Mouse (Mus musculus) lung, embryonic 15.5 days (tissue): ENCODE measurements around the gene Tmem129. TPM values are rescaled to one million over a fixed set of nuclear protein-coding genes. Genes with fewer than 3 reads are reported as not detected.

ENCODE experiments used
- ATAC-seq: fragments of 200-750 bp; cut with Nextera tagmentation; 2 replicates; pipeline ENCODE4 v1.8.0; 2017; ENCODE audit warnings: moderate number of reproducible peaks, borderline replicate concordance; ENCODE audit not compliant: low FRiP score, low TSS enrichment; ENCODE audit errors: extremely low read depth
- H3K27ac ChIP-seq: fragments of 300-500 bp; sonication (generic); 2 replicates; pipeline ENCODE4 v1.5.1; 2015; ENCODE audit warnings: moderate library complexity, mild to moderate bottlenecking, inconsistent platforms
- H3K27me3 ChIP-seq: fragments of 300-500 bp; sonication (generic); 2 replicates; pipeline ENCODE4 v1.6.1; 2015; ENCODE audit warnings: inconsistent platforms
- H3K36me3 ChIP-seq: fragments of 300-500 bp; sonication (generic); 2 replicates; pipeline ENCODE4 v1.6.1; 2015; ENCODE audit warnings: inconsistent platforms
- H3K4me1 ChIP-seq: fragments of 300-500 bp; sonication (generic); 2 replicates; pipeline ENCODE4 v1.6.1; 2015; ENCODE audit warnings: inconsistent platforms
- H3K4me2 ChIP-seq: fragments of 300-500 bp; sonication (generic); 2 replicates; pipeline ENCODE4 v1.6.1; 2015; ENCODE audit warnings: inconsistent platforms, mild to moderate bottlenecking, moderate library complexity
- H3K4me3 ChIP-seq: fragments of 300-500 bp; sonication (generic); 2 replicates; pipeline ENCODE4 v1.5.1; 2015; ENCODE audit warnings: mild to moderate bottlenecking, inconsistent platforms
- H3K9ac ChIP-seq: fragments of 300-500 bp; sonication (generic); 2 replicates; pipeline ENCODE4 v1.6.1; 2015; ENCODE audit warnings: inconsistent platforms
- H3K9me3 ChIP-seq: fragments of 300-500 bp; sonication (generic); 2 replicates; pipeline ENCODE4 v1.6.1; 2016; ENCODE audit warnings: inconsistent platforms
- WGBS: fragments of 180-500 bp; shearing (Covaris S2); methylation state at CpG from one replicate; pipeline ENCODE4 v1.1.7; 2015; 5-methylcytosine and 5-hydroxymethylcytosine counted together
- polyA plus RNA-seq: library from polyadenylated mRNA; unstranded; fragments of >200 nt; fragmentation: Nextera tagmentation; extraction: Ambion mirVana; gene quantifications from 2 replicates; pipeline ENCODE4 v1.2.1, GENCODE M21; 2015

The Tmem129 gene
- 37.3 and 39.7 TPM in 2 replicates for polyA plus RNA-seq

GRCm38 (mm10) chr5:33657787-33658663 is at the start of gene Tmem129, which contains the start of gene Tacc3:
Gene Tmem129 (minus strand): TSS chr5:33658416.
Gene Tacc3 (plus strand): TSS chr5:33658128.
- Histone ChIP-seq H3K36me3 (peaks cover 48% of the 10 kb centered on the region), H3K27ac (peak within 1 kb of the TSS; percentile 97), H3K9me3 (no peaks in the 10 kb centered on the region), H3K4me3 (peak within 1 kb of the TSS; percentile 91), H3K4me1 (peaks cover 27% of the 10 kb centered on the region), H3K4me2 (peak within 1 kb of the TSS; percentile 74), H3K27me3 (no peaks in the 10 kb centered on the region), H3K9ac (peak within 1 kb of the TSS; percentile 96)
- whole genome bisulfite sequencing = under 1% methylated on average over 60 of the region's 60 CpGs
- ATAC-seq = peak; percentile 97

- Histone ChIP-seq H3K4me3 (no peak overlapping the region), H3K27me3 (no peaks in the 10 kb centered on the region), H3K27ac (peak overlapping the region; percentile 74), H3K4me1 (peaks cover 58% of the 10 kb centered on the region), H3K36me3 (no peaks in the 10 kb centered on the region), H3K4me2 (no peak overlapping the region), H3K9me3 (no peaks in the 10 kb centered on the region), H3K9ac (no peak overlapping the region)
- ATAC-seq = peak; percentile 41; the same call in 1 of the 2 replicates
- WGBS = 21% methylated on average over 4 of the region's 4 CpGs
These were observed 48.9 kb upstream of the Tmem129 start for GRCm38 (mm10) chr5:33707163-33707562.

GRCm38 (mm10) chr5:33706350-33706629 is 48.1 kb upstream of the Tmem129 start:
- WGBS = 85% methylated on average over 1 of the region's 1 CpGs
- Histone ChIP-seq H3K36me3 (no peaks in the 10 kb centered on the region), H3K27ac (peak overlapping the region; percentile 74), H3K4me1 (peaks cover 67% of the 10 kb centered on the region), H3K9me3 (no peaks in the 10 kb centered on the region), H3K9ac (no peak overlapping the region), H3K27me3 (no peaks in the 10 kb centered on the region), H3K4me2 (no peak overlapping the region), H3K4me3 (no peak overlapping the region)
- ATAC-seq = no peak

- H3K4me1 ChIP-seq = peaks cover 72% of the 10 kb centered on the region
- peak overlapping the region; percentile 74 for H3K27ac ChIP-seq
- no peaks in the 10 kb centered on the region for H3K9me3 ChIP-seq
- no peaks in the 10 kb centered on the region for H3K36me3 ChIP-seq
- H3K4me2 ChIP-seq = peak overlapping the region; percentile 19; the same call in 1 of the 2 replicates
- 34% methylated on average over 9 of the region's 9 CpGs for WGBS
- no peak overlapping the region for H3K9ac ChIP-seq
- ATAC-seq = no peak
- no peak overlapping the region for H3K4me3 ChIP-seq
- H3K27me3 ChIP-seq = no peaks in the 10 kb centered on the region
These were observed 47.6 kb upstream of the Tmem129 start for GRCm38 (mm10) chr5:33705612-33706349.

- Histone ChIP-seq H3K9me3 (no peaks in the 10 kb centered on the region), H3K27ac (peak overlapping the region; percentile 74), H3K4me1 (peaks cover 79% of the 10 kb centered on the region), H3K4me3 (no peak overlapping the region), H3K27me3 (no peaks in the 10 kb centered on the region), H3K4me2 (peak overlapping the region; percentile 19; the same call in 1 of the 2 replicates), H3K9ac (no peak overlapping the region), H3K36me3 (no peaks in the 10 kb centered on the region)
- 8% methylated on average over 11 of the region's 11 CpGs for WGBS
- peak; percentile 46; the same call in 1 of the 2 replicates for ATAC-seq
These were observed 46.9 kb upstream of the Tmem129 start for GRCm38 (mm10) chr5:33704945-33705611.

- Histone ChIP-seq H3K9ac (no peak overlapping the region), H3K4me2 (no peak overlapping the region), H3K9me3 (no peaks in the 10 kb centered on the region), H3K27me3 (no peaks in the 10 kb centered on the region), H3K27ac (peak overlapping the region; percentile 56), H3K4me1 (peaks cover 87% of the 10 kb centered on the region), H3K4me3 (no peak overlapping the region), H3K36me3 (no peaks in the 10 kb centered on the region)
- WGBS = 45% methylated on average over 8 of the region's 8 CpGs
- ATAC-seq = no peak
These were observed 45.8 kb upstream of the Tmem129 start for GRCm38 (mm10) chr5:33703999-33704398.

GRCm38 (mm10) chr5:33701832-33702231 is 43.6 kb upstream of the Tmem129 start:
- H3K27ac ChIP-seq = peak overlapping the region; percentile 62; the same call in 1 of the 2 replicates
- no peaks in the 10 kb centered on the region for H3K36me3 ChIP-seq
- H3K4me3 ChIP-seq = no peak overlapping the region
- H3K9me3 ChIP-seq = no peaks in the 10 kb centered on the region
- 68% methylated on average over 11 of the region's 11 CpGs for WGBS
- no peak overlapping the region for H3K9ac ChIP-seq
- H3K4me2 ChIP-seq = no peak overlapping the region
- no peak for ATAC-seq
- H3K27me3 ChIP-seq = no peaks in the 10 kb centered on the region
- peaks cover 89% of the 10 kb centered on the region for H3K4me1 ChIP-seq

GRCm38 (mm10) chr5:33700010-33700409 is 41.8 kb upstream of the Tmem129 start:
- 18% methylated on average over 13 of the region's 13 CpGs for WGBS
- H3K4me1 ChIP-seq = peaks cover 82% of the 10 kb centered on the region
- H3K4me2 ChIP-seq = no peak overlapping the region
- no peaks in the 10 kb centered on the region for H3K36me3 ChIP-seq
- no peak overlapping the region for H3K27ac ChIP-seq
- no peaks in the 10 kb centered on the region for H3K9me3 ChIP-seq
- no peak overlapping the region for H3K4me3 ChIP-seq
- ATAC-seq = no peak
- H3K9ac ChIP-seq = no peak overlapping the region
- H3K27me3 ChIP-seq = no peaks in the 10 kb centered on the region

- Histone ChIP-seq H3K27ac (peak overlapping the region; percentile 98), H3K4me3 (no peak overlapping the region), H3K9ac (no peak overlapping the region), H3K36me3 (no peaks in the 10 kb centered on the region), H3K27me3 (0 out of 2 replicates have a peak, but pooled peaks cover 5% of the 10 kb centered on the region), H3K9me3 (no peaks in the 10 kb centered on the region), H3K4me1 (peaks cover 83% of the 10 kb centered on the region), H3K4me2 (no peak overlapping the region)
- WGBS = 96% methylated on average over 5 of the region's 5 CpGs
- no peak for ATAC-seq
These were observed 40.5 kb upstream of the Tmem129 start for GRCm38 (mm10) chr5:33698669-33699068.

GRCm38 (mm10) chr5:33697947-33698512 is 39.8 kb upstream of the Tmem129 start:
- H3K9me3 ChIP-seq = no peaks in the 10 kb centered on the region
- no peak for ATAC-seq
- peaks cover 88% of the 10 kb centered on the region for H3K4me1 ChIP-seq
- peak overlapping the region; percentile 98 for H3K27ac ChIP-seq
- no peak overlapping the region for H3K4me3 ChIP-seq
- no peaks in the 10 kb centered on the region for H3K36me3 ChIP-seq
- H3K27me3 ChIP-seq = 0 out of 2 replicates have a peak, but pooled peaks cover 5% of the 10 kb centered on the region
- 16% methylated on average over 13 of the region's 13 CpGs for WGBS
- H3K9ac ChIP-seq = no peak overlapping the region; the same call in 1 of the 2 replicates
- peak overlapping the region; percentile 8; the same call in 1 of the 2 replicates for H3K4me2 ChIP-seq

GRCm38 (mm10) chr5:33697534-33697933 is 39.3 kb upstream of the Tmem129 start:
- Histone ChIP-seq H3K4me1 (peaks cover 92% of the 10 kb centered on the region), H3K27me3 (0 out of 2 replicates have a peak, but pooled peaks cover 5% of the 10 kb centered on the region), H3K9ac (no peak overlapping the region; the same call in 1 of the 2 replicates), H3K27ac (peak overlapping the region; percentile 98), H3K9me3 (no peaks in the 10 kb centered on the region), H3K36me3 (no peaks in the 10 kb centered on the region), H3K4me2 (no peak overlapping the region), H3K4me3 (no peak overlapping the region)
- ATAC-seq = no peak
- WGBS = 44% methylated on average over 1 of the region's 1 CpGs
